Mouse (Mus musculus) CD8-positive naive resting alpha-beta T cell, adult 2 months (primary cell): ENCODE measurements around the gene Col4a2.

Source experiments
- DNase-seq, 2 experiments: peaks; one replicate each; pipeline ENCODE4 v3.0.0; 2022; ENCODE audit warnings: low read depth in 2 of 2, low spot score in 2 of 2

The Col4a2 gene

DNA sequence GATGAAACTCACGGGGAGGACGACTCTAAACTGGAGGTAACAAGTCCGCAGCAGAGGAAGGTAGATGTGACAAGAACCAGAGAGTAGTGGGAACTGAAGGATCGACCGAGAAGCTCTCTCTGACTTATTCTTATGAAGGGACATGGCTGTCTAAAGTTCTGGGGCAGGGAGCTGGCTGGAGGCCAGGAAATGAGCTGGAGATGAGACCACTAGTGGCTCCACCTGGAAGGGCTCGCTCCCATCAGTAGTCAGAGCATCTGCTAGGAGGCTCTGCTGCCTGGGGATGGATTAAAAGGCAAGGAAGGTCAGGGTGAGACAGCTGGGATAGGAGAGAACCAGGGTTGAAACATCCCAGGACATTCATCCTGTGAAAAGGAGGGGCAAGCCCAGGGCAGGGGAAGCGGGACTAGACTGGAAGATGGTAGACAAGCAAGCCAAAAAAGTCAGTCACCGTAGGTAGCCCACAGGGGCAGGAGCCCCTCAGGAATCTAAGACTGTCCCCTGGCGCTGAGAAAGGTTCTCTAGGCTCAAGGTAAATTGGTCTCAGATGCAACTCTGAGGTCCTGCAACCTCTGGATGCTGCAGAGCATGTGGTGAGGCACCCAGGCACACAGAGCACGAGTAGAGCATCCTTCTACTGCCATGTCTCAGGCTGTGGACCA lies 16.2 kb upstream of the Col4a2 start:
- DNase-seq, result no peak

DNA sequence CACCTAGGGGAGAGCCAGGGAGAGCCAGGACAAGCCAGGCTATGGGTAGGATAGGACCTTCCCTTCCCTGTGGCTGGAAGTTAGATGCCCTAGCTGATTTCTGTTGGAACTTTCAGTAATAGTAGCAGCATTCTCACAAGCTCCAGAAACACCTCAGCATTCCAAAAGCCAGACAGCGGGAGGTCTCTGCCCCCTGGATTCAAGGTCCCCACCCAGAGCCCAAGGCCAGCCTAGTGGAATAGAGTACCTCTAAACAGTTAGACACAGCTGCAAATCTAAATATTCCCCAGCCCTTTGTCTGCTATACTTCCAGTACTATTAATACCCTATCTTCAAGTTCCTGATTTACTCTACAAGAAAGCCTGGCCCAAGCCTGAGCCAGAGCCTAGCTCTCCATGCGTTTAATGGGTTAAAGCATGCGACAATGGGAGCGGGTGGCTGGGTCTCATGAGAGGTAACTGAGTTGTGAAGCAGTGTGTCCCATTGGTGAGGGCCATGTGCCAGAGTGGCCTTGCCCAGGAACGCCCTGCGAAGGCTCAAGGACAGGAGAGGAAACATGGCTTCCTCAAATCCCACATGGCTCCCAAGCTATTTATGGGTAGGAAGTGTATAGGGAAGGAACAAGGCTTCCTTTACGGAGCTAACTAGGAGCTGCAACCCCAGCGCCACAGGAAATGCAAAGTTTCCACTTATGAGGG lies 15.3 kb upstream of the Col4a2 start:
- no peak for DNase-seq

DNA sequence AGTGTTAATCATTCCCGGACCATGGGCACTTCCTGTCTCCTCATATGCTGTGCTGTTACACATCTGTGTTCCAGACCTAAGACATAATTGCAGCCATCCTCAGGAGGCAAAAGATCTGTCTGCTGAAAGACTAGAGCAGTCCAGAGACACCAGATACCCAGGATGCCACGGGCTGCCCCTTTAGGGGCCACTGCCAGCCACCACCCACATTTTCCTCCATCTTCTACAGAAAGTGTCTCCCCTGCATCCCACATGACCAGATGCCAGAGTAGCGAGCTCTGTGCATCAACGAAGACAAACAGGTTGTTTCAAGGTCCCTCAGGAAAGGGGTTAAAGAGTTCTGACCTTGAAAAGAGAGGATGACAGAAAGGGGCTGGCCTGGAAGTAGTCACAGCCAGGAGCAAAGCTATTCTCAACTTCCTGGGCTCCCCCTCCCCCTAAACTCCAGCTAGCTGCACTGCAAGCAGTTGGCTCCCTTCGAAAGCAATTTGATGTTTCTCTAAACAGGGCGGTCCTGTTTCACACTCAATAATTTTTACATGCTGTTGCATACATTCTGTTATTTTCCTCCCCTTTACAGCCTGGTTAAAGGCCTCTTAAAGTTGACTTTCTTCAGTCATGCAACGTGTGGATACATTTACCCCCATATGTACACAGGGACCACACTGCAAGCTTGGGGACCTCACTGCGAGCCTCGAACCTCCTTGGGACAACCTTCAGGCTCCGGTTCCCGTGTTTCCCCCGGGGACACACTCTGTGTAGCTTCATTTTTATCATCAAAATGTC lies 13.9 kb upstream of the Col4a2 start:
- no peak for DNase-seq

DNA sequence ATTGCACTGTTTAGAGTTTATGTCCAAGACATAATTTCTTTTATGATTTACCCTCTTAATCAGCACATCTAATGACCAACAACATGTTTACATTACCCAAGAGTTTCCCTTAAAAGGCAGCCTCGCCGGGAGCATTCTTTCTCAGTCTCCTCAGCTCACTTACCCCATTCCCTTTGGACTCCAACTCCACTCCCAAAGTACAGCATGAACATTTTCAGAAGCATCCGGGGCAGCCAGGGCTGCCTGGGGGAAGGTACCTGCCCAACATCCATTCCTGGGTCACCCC lies 13.3 kb upstream of the Col4a2 start:
- DNase-seq, result no peak

DNA sequence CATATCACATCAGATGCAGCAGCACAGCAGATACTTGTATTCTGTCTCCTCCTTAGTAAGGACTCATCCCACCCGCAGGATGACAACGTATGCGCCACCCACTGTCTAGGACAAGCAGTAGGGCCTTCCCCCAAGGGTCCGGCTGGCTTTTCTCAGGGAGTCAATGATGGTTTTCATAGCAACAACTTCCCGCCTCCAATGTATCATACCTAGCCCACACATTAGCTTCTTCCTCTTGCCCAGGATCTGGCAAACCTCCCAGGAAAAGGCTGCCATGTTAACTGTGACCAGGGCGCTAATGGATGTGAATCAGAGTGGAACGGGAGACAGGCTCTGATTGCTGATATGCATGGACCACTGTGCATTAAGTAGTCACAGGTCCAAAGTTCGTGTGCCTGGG lies 12.2 kb upstream of the Col4a2 start:
- no peak for DNase-seq

DNA sequence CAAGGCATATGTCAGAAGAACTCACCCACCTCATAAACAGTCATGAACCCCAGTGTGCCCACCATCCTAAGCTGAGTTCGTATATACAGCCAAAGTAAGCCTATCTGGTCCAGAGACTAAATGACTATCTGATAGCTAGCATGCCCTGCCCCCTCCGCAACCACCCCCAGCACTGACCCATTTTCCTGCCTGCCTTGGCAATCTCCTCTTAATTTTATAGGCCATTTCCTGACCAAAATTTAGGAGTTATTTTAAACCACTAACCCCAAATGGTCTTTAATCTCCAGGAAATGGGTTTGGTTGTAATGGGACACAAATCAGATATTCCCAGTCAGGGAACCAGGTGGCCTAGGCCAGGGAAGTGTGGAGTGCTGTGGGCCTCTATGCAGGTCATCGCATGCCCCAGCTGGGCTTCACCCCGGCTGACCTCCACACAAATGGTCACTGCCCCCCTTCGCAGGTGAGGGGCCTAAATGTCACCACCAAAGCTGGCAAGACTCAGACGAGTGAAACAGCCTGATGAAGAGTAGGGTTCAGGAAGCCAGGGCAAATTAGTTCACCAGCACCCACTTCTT lies 8.5 kb upstream of the Col4a2 start:
- no peak for DNase-seq

DNA sequence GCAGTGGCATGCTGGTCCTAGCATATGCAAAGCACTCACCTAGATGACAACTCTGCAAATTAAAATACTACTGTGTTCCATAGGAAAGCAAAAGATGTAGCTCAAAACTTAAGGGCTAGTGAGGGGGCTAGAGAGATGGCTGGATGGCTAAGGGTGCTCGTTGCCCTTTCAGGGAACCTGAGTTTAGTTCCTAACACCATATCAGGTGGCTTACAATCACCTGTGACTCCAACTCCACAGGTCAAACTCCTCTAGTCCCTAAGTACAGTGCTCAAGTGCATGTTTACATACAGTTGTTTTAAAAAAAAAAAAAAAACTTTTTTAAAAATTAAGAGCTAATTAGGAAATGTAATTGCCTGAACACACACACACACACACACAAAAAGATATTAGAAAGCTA lies 7.1 kb upstream of the Col4a2 start:
- DNase-seq, result no peak

DNA sequence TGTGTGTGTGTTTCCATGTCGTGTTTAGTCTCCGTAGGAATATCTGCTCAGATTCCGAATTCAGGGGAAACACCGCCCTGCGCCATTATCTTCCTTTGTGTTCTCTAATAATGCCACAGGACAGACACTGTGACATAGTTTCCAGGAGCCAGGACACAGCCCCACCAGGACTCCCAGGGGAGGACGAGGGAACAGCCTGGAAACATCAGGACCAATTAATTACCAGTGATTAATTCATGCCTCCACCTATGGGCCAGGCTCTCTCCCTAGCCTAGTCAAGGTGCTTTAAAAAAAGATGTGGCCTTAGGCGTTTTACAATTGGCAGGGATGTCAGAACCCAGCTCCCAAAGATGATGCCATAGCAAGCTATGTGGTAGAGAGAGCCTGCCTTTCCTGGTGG lies 5.2 kb upstream of the Col4a2 start:
- DNase-seq, result no peak

DNA sequence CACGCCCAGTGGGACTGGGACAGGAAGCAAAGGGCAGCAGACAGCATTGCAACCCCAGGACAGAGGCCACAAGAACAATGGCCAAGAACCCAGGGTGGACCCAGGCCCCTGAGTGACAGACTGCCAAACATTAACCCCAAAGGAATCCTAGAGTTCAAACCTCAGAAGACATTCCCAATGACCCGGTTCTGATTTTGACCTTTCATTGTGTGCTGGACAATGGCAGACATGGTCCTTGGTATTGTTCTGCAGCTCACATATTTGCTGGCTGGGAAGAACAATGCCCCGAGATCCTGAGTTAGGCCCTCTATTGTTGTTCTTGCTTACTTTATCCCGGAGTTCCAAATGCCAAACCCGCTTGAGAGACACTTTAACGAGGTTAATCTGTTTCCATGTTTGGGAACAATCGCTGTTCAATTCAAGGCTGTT lies 4.0 kb upstream of the Col4a2 start:
- no peak for DNase-seq

DNA sequence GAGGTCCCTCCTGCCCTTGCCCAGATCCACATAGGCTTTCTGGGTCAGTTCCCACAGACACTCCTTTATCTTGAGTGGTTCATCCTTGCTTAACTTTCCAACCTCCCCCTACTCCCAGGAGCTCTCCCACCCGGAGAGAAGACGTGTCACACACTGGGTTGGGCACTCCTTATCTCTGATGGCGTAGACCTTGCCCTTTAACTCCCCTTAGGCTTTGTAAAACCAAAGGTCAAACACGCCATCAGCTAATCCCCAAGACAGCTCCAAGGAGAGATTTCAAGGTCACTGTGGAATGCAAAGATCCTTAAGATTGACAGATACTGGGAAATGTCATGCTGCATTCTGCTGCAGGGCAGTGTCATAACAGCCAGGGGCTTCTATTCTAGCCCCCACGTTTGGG lies 3.4 kb upstream of the Col4a2 start:
- DNase-seq, result no peak

DNA sequence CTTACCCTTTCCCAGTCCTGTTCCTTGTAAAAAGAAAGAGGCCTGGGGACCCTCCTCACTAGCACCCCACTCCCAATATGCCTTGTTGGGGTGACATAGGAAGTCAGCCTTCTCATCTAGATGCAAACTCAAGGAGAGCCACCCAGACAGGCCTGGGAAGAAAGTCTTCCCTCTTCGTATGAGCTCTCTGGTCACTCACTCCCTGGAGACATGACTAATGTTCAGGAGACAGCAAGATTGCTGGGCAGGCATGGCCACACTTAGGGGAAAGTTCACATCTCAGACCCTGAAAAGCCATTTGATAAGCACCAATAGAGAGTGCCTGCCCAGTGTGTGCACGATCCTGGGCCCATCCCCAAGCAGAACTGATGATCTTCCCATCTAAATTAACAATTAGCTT lies 2.6 kb upstream of the Col4a2 start:
- DNase-seq, result no peak

DNA sequence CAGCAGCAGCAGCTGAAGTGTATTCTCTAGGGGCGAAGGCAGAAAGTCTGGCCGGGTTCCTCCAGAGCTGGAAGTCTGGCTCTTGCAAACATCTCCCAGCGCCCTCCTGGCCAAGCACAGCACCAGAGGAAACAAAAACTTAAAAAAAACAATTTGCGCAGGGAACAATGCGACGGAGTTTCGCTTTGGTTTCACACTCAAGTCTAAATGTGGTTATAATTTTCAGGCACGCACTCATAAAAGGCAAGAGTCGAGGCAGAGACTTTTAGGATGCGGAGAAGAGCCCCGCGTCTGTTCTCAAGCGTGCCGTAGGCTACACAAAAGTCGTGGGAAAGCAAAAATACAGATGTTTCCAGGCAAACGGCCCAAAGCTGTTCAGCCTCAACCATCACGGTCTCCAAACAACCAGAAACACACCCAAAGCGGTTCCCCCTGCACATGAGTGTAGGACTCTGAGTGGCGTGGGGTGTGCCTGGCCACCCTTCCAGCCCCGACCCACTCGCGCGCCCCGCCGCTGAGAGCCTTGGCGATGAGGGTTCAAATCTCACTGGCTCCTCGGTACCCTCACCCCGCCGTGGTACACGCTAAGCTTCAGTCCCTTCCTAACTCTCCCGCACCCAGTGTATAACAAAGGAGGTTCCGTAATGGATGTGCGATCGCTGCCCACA lies 790 bp upstream of the Col4a2 start:
- no peak for DNase-seq

DNA sequence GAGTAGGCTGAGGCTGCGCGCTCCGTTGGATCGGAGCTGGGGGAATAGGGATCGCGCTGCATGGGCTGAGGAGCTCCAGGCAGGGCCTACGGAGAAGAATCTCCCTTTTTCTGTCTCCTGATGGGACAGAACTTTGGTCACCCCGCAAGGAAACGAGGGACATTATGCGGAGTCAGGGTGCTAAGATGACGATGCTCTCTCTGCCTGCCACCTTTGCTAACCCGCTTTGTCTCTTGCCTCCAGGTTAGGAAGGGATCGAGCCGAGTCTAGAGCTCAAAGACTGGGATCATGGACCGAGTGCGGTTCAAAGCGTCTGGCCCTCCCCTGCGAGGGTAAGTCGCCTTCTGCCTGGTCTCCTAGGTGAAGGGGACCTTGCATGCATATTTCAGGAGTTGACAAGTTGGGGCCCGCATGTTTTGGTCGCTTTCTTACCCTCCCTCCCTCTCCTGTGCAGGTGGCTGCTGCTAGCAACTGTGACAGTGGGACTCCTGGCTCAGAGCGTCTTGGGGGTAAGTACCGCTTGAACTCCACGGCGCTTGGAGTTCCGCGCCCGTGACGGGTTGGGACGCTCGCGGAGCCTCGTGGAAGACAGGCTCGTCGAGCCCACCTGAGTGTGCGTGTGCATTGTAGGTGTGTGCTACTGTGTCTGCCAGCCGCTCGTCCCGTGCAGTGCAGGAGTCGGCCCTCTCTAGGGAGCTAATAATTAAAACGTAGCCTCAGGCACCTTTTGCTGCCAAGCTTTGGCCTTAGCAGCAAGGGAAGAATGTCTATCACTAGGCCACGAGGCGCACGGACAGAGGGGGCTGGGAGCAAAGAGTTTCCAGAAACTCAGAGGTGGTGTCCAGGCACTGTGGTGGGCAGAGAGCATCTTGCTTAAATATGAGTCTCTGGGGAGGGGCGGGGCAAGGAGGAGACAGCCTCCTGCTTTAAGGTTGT lies 839 bp downstream of the Col4a2 start:
- no peak for DNase-seq

DNA sequence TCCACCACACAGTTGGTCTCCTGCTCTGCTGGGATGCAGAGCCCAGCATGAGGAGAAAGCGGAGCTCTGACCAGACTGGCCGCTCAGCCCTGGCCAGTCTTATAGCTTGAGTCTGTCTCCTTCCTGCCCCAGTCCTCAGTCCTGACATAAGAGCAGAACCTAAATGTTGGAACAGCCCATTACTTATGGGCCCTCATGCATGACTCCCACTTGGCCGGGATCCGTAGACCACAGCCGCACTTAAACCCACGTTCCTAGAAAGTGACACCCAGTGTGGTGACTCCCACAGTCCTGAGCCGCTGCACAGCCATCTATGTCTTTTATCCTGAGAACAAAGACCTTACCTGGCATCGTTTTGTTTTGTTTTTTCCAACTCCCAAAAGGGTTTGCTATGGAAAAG lies 2.0 kb downstream of the Col4a2 start:
- DNase-seq, result no peak

DNA sequence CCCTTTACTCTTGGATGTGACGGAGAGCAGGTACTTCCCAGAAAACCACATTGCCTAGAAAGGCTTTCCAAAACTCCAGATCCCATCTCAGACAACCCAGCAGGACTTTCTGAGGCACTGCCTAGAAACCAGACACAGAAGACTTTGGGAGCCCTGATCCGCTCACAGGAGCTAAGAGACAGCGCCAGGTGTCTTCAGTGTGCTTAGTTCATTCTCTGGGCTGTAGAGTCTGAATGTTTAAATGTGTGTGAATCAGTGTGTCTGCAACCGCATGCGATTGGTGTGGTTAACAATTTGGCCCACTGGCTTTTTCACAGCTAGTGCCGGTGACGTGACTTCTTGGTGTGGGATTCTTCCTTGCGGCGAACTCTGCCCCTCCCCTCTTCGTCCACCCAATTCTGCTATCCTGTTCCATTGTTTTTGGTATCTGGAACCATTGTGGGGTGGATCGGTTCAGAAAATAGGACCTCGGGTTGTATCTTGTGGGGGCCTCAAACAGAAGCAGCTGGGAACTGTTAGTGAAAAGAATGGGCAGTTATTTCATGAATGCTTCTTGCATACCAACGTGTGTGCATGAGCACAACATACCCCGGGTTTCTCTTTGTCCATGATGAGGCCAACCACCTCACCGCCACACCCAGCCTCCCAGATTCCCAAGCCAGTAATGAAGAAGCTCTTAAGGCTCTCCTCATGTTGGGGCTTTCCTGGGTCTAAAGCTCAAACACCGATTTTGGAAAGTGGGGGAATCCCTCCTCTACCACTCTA lies 2.8 kb downstream of the Col4a2 start:
- DNase-seq, result no peak

DNA sequence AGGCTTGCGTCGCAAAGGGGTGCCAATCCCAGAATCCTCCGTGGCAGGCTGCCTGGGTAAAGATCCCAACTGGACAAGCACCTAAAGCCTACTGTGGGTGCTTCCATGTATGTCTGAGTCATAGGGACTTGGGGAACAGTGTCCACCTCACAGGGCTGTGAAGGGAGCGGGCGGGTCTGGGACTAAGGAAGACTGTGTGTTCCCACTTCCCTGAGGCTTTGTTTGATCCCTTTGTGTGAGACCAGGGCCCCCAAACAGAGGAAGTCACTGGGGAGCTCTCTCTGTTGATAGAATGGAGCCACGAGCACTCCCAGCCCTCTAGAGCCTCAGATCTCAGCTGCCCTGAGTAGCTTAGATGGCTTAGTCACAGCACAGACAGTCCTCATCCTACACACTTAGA lies 3.5 kb downstream of the Col4a2 start:
- DNase-seq, result no peak

DNA sequence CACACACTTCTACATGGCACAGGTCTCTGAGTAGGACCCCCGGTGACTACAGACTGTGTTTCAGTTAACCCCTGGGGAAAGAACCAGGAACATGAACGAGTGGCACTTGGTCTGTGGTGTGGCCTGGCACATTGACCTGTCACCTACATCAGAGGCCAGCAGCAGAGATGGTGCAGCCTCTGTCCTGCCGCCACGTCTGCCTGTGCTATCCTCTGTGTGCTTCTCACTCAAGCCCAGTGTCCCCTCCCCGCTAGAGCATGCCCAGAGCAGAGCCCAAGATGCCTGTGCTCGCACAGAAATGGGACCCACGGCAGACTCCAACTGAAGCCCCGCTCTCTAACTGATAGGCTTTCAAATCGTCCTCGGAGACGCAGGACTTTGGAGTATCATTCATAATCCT lies 6.8 kb downstream of the Col4a2 start:
- DNase-seq, result no peak

DNA sequence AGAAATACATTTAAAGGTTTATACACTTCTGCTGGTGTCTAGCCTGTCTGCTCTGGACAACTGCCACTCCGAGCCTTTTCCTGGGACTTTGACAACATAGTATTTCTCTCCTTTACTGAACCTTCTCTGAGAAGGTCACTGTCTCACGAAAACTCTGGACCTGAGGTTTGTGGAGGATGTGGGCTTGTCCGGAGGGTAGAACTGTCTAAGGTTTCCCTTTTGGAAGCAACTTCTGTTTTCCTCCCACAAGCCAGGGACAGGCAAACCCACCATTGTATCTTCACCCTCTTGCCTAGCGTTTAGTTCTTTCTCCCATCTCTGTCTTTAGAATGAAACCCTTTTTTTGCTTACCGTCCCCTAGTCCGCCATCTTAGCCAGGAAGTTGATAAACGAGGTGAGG lies 9.2 kb downstream of the Col4a2 start:
- DNase-seq, result no peak

DNA sequence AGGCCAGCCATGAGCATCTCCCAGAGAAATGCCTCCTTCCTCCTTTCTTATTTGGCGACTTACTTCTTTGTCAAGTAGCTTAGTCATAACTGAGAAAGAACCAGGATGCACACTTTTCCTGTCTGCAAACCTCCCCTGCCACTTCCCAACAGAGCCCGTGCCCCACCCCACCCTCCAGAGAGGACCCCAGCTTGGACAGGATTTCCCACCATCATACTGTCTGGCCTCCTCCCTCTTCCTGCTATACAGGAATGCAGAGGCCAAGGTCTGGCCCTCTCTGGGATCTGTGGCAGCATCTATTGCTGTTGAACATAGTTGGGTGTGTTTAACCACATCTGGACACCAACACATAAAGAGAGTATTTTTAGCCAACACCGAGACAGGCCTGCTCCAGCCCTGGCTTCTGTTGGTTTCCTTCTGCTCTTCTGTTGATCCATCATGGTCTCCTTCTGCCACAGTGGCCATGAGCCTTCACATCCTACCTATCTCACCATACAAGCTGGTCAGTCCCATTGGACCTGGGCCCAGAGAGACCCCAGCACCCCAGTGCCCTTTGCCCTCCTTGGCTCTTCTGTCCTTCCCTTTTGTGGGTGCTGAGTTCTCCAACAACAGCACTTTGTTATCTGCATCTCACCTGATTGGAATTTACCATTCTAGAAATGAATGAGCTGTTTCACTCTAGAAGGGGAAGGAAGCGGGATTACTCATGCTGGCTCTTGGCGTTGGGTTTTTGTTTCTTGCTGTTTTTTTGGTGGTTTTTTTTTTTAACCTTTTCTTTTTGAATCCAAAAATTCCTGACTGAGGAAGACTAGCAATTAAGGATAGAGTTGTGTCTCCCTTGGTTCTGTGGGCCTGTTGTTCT lies 10.3 kb downstream of the Col4a2 start:
- no peak for DNase-seq
